Mouse (Mus musculus) forebrain, embryonic 14.5 days (tissue): Measurements from ENCODE around the gene Ifitm7. TPM values are rescaled to one million over a fixed set of nuclear protein-coding genes. Genes with fewer than 3 reads are reported as not detected.

ENCODE experiments used
- ATAC-seq: fragments of 200-750 bp; cut with Nextera tagmentation; 2 replicates; pipeline ENCODE4 v1.8.0; 2017; ENCODE audit warnings: mild to moderate bottlenecking, moderate library complexity
- DNase-seq: peaks from one replicate; pipeline ENCODE4 v3.0.0-alpha.2; 2015; ENCODE audit warnings: low spot score
- H3K27ac ChIP-seq: fragments of 300-500 bp; sonication (generic); 2 replicates; pipeline ENCODE4 v1.5.1; 2014; ENCODE audit warnings: low read depth, mild to moderate bottlenecking, control low read depth, low read length, moderate library complexity
- H3K27me3 ChIP-seq: fragments of 300-500 bp; sonication (generic); replicated peaks from 2 replicates; pipeline ENCODE4 v1.6.1; 2014; ENCODE audit warnings: low read length, control low read depth, mixed read lengths; ENCODE audit not compliant: control insufficient read depth, insufficient read depth
- H3K36me3 ChIP-seq: fragments of 300-500 bp; sonication (generic); 2 replicates; pipeline ENCODE4 v1.6.1; 2014; ENCODE audit warnings: low read length, control low read depth; ENCODE audit not compliant: control insufficient read depth, insufficient read depth
- H3K4me1 ChIP-seq: fragments of 300-500 bp; sonication (generic); 2 replicates; pipeline ENCODE4 v1.6.1; 2014; ENCODE audit warnings: antibody characterized with exemption, low read length, control low read depth; ENCODE audit not compliant: control insufficient read depth, insufficient read depth
- H3K4me2 ChIP-seq: fragments of 300-500 bp; sonication (generic); 2 replicates; pipeline ENCODE4 v1.6.1; 2014; ENCODE audit warnings: mild to moderate bottlenecking, control low read depth, low read length
- H3K4me3 ChIP-seq: fragments of 300-500 bp; sonication (generic); 2 replicates; pipeline ENCODE4 v1.5.1; 2014; ENCODE audit warnings: low read depth, low read length, control low read depth
- H3K9ac ChIP-seq: fragments of 300-500 bp; sonication (generic); 2 replicates; pipeline ENCODE4 v1.6.1; 2014; ENCODE audit warnings: mild to moderate bottlenecking, low read length, control low read depth, moderate library complexity
- H3K9me3 ChIP-seq: fragments of 300-500 bp; sonication (generic); replicated peaks from 2 replicates; pipeline ENCODE4 v1.6.1; 2016; ENCODE audit warnings: low read length, control low read depth, mixed read lengths; ENCODE audit not compliant: control insufficient read depth
- WGBS: fragments of 180-500 bp; shearing (Covaris S2); extraction: QIAGEN DNeasy Blood & Tissue Kit; methylation state at CpG from one replicate; pipeline ENCODE4 v1.1.7; 2014; 5-methylcytosine and 5-hydroxymethylcytosine counted together
- polyA plus RNA-seq: library from polyadenylated mRNA; unstranded; fragments of >200 nt; fragmentation: Nextera tagmentation; extraction: Ambion mirVana; gene quantifications from 2 replicates; pipeline ENCODE4 v1.2.1, GENCODE M21; 2014

Ifitm7 gene
- polyA plus RNA-seq, 1 experiment from 2014 or later, result 0.42 TPM

- H3K36me3 ChIP-seq, result no peaks in the 10 kb centered on the region
- ATAC-seq (no peak), DNase-seq (no peak)
- H3K9me3 ChIP-seq, result no peaks in the 10 kb centered on the region
- H3K9ac ChIP-seq, result no peak overlapping the region
- no peaks in the 10 kb centered on the region for H3K27me3 ChIP-seq
- no peak overlapping the region for H3K27ac ChIP-seq
- no peaks in the 10 kb centered on the region for H3K4me1 ChIP-seq
- no peak overlapping the region for H3K4me2 ChIP-seq
- WGBS, result 68% methylated on average over 3 of the region's 3 CpGs
- H3K4me3 ChIP-seq, result no peak overlapping the region
Observed at GRCm38 (mm10) chr16:13951245-13951644, 35.4 kb downstream of the Ifitm7 start.

DNA sequence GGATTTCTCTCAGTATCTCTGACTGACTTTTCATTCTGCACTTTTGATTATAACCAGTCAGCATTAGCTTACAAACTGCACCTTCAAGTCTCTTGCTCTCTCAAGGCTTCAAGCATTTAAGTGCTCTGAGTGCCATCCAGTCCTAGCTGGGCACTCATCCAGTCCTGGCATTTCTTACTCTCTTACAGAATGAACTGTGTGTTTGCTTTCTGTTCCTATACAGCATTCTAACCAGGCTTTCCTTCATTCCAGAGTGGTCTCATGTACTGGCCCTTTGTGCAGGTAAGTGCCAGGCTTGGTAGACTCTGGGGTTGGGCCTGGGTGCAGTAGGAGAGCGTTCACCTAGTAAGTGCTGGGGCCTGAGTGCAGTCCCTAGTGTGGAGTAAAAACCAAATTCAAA is 40.4 kb downstream of the Ifitm7 start:
- H3K36me3 ChIP-seq, result no peaks in the 10 kb centered on the region
- ATAC-seq (no peak), DNase-seq (no peak)
- no peak overlapping the region for H3K27ac ChIP-seq
- H3K4me1 ChIP-seq, result peaks cover 2% of the 10 kb centered on the region; the same call in 1 of the 2 replicates
- no peak overlapping the region for H3K9ac ChIP-seq
- H3K9me3 ChIP-seq, result no peaks in the 10 kb centered on the region
- H3K4me2 ChIP-seq, result no peak overlapping the region
- peaks cover 3% of the 10 kb centered on the region; the same call in 1 of the 2 replicates for H3K27me3 ChIP-seq
- H3K4me3 ChIP-seq, result no peak overlapping the region
- 82% methylated on average over 1 of the region's 1 CpGs for WGBS

DNA sequence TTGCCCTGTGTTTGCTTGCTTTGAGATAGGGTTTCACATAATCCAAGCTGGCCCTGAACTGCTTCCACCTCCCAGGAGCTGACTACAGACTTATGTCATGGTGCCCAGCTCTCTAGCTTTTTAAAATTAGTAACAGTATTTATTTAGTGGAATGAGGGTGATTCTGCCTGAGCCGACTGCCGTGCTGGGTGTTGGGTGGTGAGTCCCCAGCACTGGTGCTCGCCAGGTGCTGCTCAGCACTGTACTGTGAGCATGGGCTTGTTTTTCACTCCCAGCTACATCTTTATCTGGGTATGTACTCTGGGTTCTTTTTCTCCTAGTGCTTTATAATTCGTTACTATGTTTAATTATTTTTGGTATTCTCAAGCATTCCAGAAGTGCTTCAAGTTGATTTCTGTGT is 41.5 kb downstream of the Ifitm7 start:
- Histone ChIP-seq H3K4me3 (no peak overlapping the region), H3K9me3 (no peaks in the 10 kb centered on the region), H3K27me3 (peaks cover 4% of the 10 kb centered on the region; the same call in 1 of the 2 replicates), H3K27ac (no peak overlapping the region), H3K9ac (no peak overlapping the region), H3K4me2 (no peak overlapping the region), H3K36me3 (no peaks in the 10 kb centered on the region), H3K4me1 (peaks cover 6% of the 10 kb centered on the region; the same call in 1 of the 2 replicates)
- 77% methylated on average over 4 of the region's 4 CpGs for WGBS
- ATAC-seq, result no peak
- no peak for DNase-seq

GRCm38 (mm10) chr16:13944752-13945151 is 41.9 kb downstream of the Ifitm7 start:
- 86% methylated on average over 5 of the region's 5 CpGs for WGBS
- peaks cover 4% of the 10 kb centered on the region; the same call in 1 of the 2 replicates for H3K27me3 ChIP-seq
- H3K4me1 ChIP-seq, result peaks cover 6% of the 10 kb centered on the region; the same call in 1 of the 2 replicates
- H3K4me3 ChIP-seq, result no peak overlapping the region
- no peak overlapping the region for H3K27ac ChIP-seq
- no peak overlapping the region for H3K4me2 ChIP-seq
- DNase-seq (no peak), ATAC-seq (no peak)
- no peaks in the 10 kb centered on the region for H3K36me3 ChIP-seq
- H3K9me3 ChIP-seq, result no peaks in the 10 kb centered on the region
- no peak overlapping the region for H3K9ac ChIP-seq

DNA sequence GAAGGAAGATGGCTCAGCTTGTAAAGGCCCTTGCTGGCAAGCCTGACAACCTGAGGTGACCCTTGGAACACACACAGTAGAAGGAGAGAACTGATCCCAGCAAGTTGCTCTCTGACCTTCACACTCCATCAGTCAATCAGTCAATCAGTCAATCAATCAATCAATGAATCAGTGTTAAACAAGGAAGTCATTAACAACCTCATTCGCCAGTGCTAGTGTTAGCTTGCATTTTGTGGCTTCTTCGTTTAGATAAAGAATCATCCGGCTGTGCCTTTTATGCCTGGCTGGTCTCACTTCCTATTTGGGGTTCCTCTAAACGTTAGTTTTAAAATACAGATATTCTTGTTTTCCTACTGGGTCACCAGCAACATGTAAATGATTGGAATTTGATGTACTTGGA is 42.5 kb downstream of the Ifitm7 start:
- Histone ChIP-seq H3K9me3 (no peaks in the 10 kb centered on the region), H3K4me1 (peaks cover 6% of the 10 kb centered on the region; the same call in 1 of the 2 replicates), H3K27me3 (peaks cover 4% of the 10 kb centered on the region; the same call in 1 of the 2 replicates), H3K4me2 (no peak overlapping the region), H3K4me3 (no peak overlapping the region), H3K27ac (no peak overlapping the region), H3K9ac (no peak overlapping the region), H3K36me3 (no peaks in the 10 kb centered on the region)
- DNase-seq, result no peak
- whole genome bisulfite sequencing, result 79% methylated on average over 4 of the region's 4 CpGs
- no peak for ATAC-seq

GRCm38 (mm10) chr16:13940847-13941395 is 45.8 kb downstream of the Ifitm7 start:
- Histone ChIP-seq H3K27ac (0 out of 2 replicates have a peak overlapping the region, but pooled peaks have one; percentile 21), H3K4me1 (peaks cover 6% of the 10 kb centered on the region; the same call in 1 of the 2 replicates), H3K27me3 (peaks cover 4% of the 10 kb centered on the region; the same call in 1 of the 2 replicates), H3K9me3 (no peaks in the 10 kb centered on the region), H3K36me3 (no peaks in the 10 kb centered on the region), H3K9ac (peak overlapping the region; percentile 71), H3K4me3 (peak overlapping the region; percentile 63), H3K4me2 (peak overlapping the region; percentile 99)
- 2% methylated on average over 34 of the region's 34 CpGs for WGBS
- peak; percentile 75 for ATAC-seq
- no peak for DNase-seq

DNA sequence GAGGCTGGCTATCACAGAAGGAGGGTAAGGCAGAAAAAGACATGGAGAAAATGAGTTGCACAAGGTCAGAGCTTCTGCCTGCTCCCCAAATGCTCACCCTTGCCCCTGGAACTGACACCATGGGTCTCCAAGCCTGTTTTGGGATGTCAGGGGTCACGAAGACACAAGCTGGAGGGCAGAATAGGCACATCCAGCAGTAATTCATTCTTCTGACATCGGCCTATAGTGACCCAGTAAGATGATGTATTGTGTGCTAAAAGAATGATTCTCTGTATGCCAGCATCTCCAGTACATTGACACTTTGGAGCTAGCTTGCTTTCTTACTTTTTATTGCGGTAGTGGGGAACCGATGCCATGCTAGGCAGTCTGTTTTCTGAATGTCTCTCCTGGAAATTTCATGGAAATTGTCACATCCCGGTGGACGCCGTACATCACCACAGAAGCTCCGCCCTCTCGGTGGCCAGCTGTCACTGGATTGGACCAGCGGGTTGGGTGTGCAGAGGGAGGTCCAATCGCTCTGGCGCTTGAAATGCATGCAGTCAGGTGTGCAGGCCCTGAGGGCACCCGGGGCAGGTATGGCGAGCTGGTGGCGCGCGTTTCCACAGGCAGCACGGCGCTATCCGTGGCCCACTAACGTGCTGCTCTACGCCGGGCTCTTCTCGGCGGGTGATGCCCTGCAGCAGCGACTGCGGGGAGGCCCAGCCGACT is 46.4 kb downstream of the Ifitm7 start:
- peaks cover 6% of the 10 kb centered on the region; the same call in 1 of the 2 replicates for H3K4me1 ChIP-seq
- peaks cover 4% of the 10 kb centered on the region; the same call in 1 of the 2 replicates for H3K27me3 ChIP-seq
- DNase-seq (peak; percentile 83), ATAC-seq (peak; percentile 98)
- H3K27ac ChIP-seq, result 0 out of 2 replicates have a peak overlapping the region, but pooled peaks have one; percentile 21
- H3K4me2 ChIP-seq, result peak overlapping the region; percentile 99
- peak overlapping the region; percentile 63 for H3K4me3 ChIP-seq
- 4% methylated on average over 28 of the region's 28 CpGs for WGBS
- no peaks in the 10 kb centered on the region for H3K9me3 ChIP-seq
- peak overlapping the region; percentile 71 for H3K9ac ChIP-seq
- no peaks in the 10 kb centered on the region for H3K36me3 ChIP-seq
